Mouse (Mus musculus): ENCODE results near the gene C1rl. TPM values are rescaled to one million over a fixed set of nuclear protein-coding genes. Genes with fewer than 3 reads are reported as not detected.
A peak's percentile ranks its signal among the peaks of the same experiment; 100 is the strongest.

Gene C1rl
- polyA plus RNA-seq, 1 experiment from 2014 or later: 1.4 TPM

DNA sequence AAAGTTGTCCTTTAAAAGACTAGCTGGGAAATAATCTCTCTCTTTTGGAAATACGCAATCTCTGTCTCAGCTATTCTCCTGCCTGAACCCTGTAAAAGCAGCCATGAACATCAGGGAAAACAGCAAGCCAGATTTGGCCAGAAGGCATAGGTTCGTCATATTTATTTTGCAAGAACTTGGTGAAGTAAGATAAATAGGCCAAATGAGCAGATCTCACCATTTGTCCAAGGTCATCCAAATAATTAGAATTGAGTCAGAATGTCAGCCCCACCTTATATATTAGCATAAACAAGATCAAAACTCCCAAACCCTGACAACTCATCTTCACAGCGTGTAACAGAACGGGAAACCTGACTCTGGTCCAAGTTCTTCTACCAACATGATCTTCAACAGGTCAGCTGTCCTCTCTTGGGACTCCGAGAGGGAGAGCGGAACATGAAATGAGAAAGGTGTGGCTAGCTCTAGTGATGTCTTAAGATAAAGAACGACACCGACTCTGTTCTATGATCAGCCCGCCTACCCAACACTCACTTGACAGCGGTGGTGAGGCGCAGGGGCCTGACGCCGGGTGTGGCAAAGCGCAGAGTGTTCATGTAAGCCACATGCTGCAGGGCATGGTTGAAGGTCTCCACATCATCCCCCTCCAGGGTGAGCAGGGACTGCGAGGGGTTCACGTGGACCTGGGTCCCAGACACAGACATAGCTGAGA, 43.8 kb upstream of the C1rl start:
- Histone ChIP-seq H3K27ac (replicated peaks) (no peak overlapping the region), H3K36me3 (ENCODE audit: control insufficient read depth, insufficient read depth, low read length) (no peaks in the 10 kb centered on the region), H3K9ac (ENCODE audit: low read length) (no peak overlapping the region), H3K9me3 (ENCODE audit: control insufficient read depth, low read length) (no peaks in the 10 kb centered on the region), H3K4me1 (replicated peaks; ENCODE audit: control insufficient read depth, insufficient read depth) (no peaks in the 10 kb centered on the region), H3K4me3 (ENCODE audit: low read depth, low read length) (no peak overlapping the region), H3K4me2 (replicated peaks; ENCODE audit: low read depth) (no peak overlapping the region), H3K27me3 (ENCODE audit: control insufficient read depth, insufficient read depth, low read length) (no peaks in the 10 kb centered on the region)
- 88% methylated on average over 16 of the region's 16 CpGs for WGBS
- DNase-seq (ENCODE audit: low spot score) (no peak), ATAC-seq (ENCODE audit: low FRiP score, low TSS enrichment) (no peak)
- TF ChIP-seq EP300 (optimal IDR thresholded peaks at IDR 0.05) (no peak), CTCF (IDR thresholded peaks at IDR 0.05; ENCODE audit: low read depth) (no peak)

DNA sequence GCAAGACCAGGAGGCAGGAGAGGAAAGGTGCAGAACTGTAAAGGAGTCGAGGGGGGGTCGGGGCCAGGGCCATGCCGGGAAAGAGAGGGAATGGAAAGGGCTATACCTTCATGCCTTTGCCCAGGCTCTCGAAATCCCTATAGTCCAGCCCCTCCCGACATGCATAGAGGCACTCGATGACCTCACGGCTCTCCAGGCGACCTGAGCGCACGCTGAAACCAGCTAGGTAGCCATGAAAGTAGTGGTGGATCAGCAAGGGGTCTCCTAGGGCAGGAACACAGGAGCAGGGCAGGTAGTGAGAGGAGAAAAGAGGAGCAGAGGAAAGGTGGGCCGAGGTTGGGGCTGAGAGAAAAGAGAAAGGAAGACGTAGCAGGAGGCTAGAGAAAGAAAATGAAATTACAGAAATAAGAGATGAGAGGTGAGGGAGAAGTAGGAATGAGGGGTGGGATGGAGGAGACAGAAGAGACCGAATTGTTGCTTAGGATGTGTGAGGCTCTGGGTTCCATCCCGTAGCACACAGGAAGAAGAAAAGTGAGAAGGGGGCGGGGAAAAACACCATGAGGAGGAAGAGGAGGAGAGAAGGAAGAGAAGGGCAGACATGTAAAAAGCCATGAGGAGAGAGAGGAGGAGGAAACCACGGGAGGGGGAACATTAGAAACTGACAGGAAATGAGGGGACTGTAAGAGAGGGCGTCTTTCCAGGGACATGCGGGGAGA, 43.1 kb upstream of the C1rl start:
- Histone ChIP-seq H3K4me2 (replicated peaks; ENCODE audit: low read depth) (no peak overlapping the region), H3K27ac (replicated peaks) (no peak overlapping the region), H3K4me1 (replicated peaks; ENCODE audit: control insufficient read depth, insufficient read depth) (no peaks in the 10 kb centered on the region), H3K27me3 (ENCODE audit: control insufficient read depth, insufficient read depth, low read length) (no peaks in the 10 kb centered on the region), H3K9ac (ENCODE audit: low read length) (no peak overlapping the region), H3K36me3 (ENCODE audit: control insufficient read depth, insufficient read depth, low read length) (no peaks in the 10 kb centered on the region), H3K4me3 (ENCODE audit: low read depth, low read length) (no peak overlapping the region), H3K9me3 (ENCODE audit: control insufficient read depth, low read length) (no peaks in the 10 kb centered on the region)
- 83% methylated on average over 18 of the region's 18 CpGs for WGBS
- TF ChIP-seq CTCF (IDR thresholded peaks at IDR 0.05; ENCODE audit: low read depth): no peak
- TF ChIP-seq EP300 (optimal IDR thresholded peaks at IDR 0.05): no peak
- ATAC-seq (ENCODE audit: low FRiP score, low TSS enrichment): no peak
- no peak for DNase-seq (ENCODE audit: low spot score)

DNA sequence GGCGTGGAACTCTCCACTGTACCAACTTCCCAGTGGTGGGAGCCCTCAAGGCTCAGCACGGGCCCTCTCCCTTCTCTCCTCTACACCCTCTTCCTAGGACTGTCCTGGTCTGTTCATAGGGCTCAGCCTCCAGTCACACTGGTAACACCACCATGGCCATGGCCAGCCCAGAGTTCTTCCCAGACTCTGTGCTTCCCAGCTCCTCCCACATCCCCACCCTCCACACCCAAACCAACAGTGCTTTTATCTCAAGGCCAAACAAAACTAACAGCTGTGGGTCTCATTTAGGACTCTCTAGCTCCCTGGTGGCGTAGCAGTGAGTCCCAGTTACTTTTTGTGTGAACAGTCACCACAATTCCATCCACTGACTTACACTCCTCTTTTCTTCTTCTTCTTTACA, 40.9 kb upstream of the C1rl start:
- TF ChIP-seq EP300 (optimal IDR thresholded peaks at IDR 0.05) (no peak), CTCF (IDR thresholded peaks at IDR 0.05; ENCODE audit: low read depth) (no peak)
- 0 out of 2 replicates have a peak, but pooled peaks have one; percentile 35 for ATAC-seq (ENCODE audit: low FRiP score, low TSS enrichment)
- Histone ChIP-seq H3K4me1 (replicated peaks; ENCODE audit: control insufficient read depth, insufficient read depth) (no peaks in the 10 kb centered on the region), H3K36me3 (ENCODE audit: control insufficient read depth, insufficient read depth, low read length) (no peaks in the 10 kb centered on the region), H3K27me3 (ENCODE audit: control insufficient read depth, insufficient read depth, low read length) (no peaks in the 10 kb centered on the region), H3K9ac (ENCODE audit: low read length) (no peak overlapping the region), H3K4me3 (ENCODE audit: low read depth, low read length) (no peak overlapping the region), H3K27ac (replicated peaks) (no peak overlapping the region), H3K9me3 (ENCODE audit: control insufficient read depth, low read length) (no peaks in the 10 kb centered on the region), H3K4me2 (replicated peaks; ENCODE audit: low read depth) (no peak overlapping the region)
- peak; percentile 24 for DNase-seq (ENCODE audit: low spot score)
- 52% methylated on average over 3 of the region's 3 CpGs for WGBS

DNA sequence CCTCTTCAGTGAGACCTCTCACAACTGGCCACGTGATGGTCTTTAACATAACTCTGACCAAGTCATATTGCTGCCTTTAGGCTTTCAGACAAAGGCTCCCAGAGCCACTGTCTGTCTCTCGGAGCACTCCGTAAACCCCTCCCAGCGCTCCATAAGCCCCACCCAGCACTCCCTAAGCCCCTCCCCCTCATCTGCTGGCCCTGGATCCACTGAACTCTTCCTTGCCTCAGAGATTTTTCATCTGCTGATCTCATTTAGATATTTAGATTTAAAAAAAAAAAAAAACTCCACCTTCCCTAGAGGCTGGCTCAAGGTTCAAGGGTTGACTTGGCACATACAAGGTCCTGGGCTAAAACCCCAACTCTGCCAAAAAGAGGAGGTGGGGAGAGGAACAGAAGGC, 39.2 kb upstream of the C1rl start:
- 58% methylated on average over 4 of the region's 4 CpGs for WGBS
- DNase-seq (ENCODE audit: low spot score): no peak

DNA sequence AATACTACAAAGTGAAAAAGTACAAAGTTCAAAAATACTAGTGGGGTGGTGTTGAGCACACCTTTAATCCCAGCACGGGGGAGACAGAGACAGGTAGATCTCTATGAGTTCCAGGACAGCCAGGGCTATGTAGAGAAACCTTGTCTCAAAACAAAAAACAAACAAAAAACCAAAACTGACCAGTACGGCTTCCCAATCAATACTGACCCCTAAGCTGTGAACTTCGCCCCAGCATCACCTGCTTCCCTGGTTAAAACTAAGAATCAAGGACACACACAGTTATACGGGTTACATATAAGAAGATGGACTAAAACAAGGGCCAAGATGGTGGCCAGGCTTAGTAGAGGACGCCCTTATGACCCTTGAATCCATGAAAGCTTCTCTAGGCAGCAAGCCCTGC, 36.7 kb upstream of the C1rl start:
- Histone ChIP-seq H3K9me3 (ENCODE audit: control insufficient read depth, low read length) (no peaks in the 10 kb centered on the region), H3K4me2 (replicated peaks; ENCODE audit: low read depth) (no peak overlapping the region), H3K27me3 (ENCODE audit: control insufficient read depth, insufficient read depth, low read length) (no peaks in the 10 kb centered on the region), H3K4me1 (replicated peaks; ENCODE audit: control insufficient read depth, insufficient read depth) (no peaks in the 10 kb centered on the region), H3K27ac (replicated peaks) (no peak overlapping the region), H3K9ac (ENCODE audit: low read length) (no peak overlapping the region), H3K4me3 (ENCODE audit: low read depth, low read length) (no peak overlapping the region), H3K36me3 (ENCODE audit: control insufficient read depth, insufficient read depth, low read length) (no peaks in the 10 kb centered on the region)
- TF ChIP-seq EP300 (optimal IDR thresholded peaks at IDR 0.05): no peak
- ATAC-seq (ENCODE audit: low FRiP score, low TSS enrichment): no peak
- WGBS: 89% methylated on average over 5 of the region's 5 CpGs
- DNase-seq (ENCODE audit: low spot score): no peak

More for the DNA sequence above, 39.2 kb upstream of the C1rl start:
- Histone ChIP-seq H3K9ac (ENCODE audit: low read length) (no peak overlapping the region), H3K27me3 (ENCODE audit: control insufficient read depth, insufficient read depth, low read length) (no peaks in the 10 kb centered on the region), H3K9me3 (ENCODE audit: control insufficient read depth, low read length) (no peaks in the 10 kb centered on the region), H3K27ac (replicated peaks) (no peak overlapping the region), H3K36me3 (ENCODE audit: control insufficient read depth, insufficient read depth, low read length) (no peaks in the 10 kb centered on the region), H3K4me1 (replicated peaks; ENCODE audit: control insufficient read depth, insufficient read depth) (no peaks in the 10 kb centered on the region), H3K4me3 (ENCODE audit: low read depth, low read length) (no peak overlapping the region), H3K4me2 (replicated peaks; ENCODE audit: low read depth) (no peak overlapping the region)
- ATAC-seq (ENCODE audit: low FRiP score, low TSS enrichment): no peak
- TF ChIP-seq CTCF (IDR thresholded peaks at IDR 0.05; ENCODE audit: low read depth) (no peak), EP300 (optimal IDR thresholded peaks at IDR 0.05) (no peak)

DNA sequence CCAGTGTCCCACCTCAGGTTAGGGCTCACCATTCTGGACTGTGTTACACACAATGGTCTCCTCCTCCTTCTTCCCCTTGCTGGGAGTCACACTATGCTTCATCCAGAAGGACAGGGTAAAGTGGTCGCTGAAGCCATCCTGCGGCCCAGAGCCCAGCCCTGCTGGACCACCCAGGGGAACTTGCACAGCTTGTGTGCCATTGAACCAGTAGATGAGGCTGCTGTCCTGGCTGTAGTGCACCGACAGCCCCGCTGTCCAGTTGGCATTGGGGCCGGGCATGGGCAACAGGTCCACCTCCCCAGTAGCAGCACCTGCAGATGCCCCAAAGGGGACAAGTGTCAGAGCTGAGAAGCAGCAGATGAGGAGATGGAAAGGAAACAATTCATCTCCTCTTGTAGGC, 35.1 kb upstream of the C1rl start:
- 94% methylated on average over 5 of the region's 5 CpGs for WGBS
- Histone ChIP-seq H3K4me1 (replicated peaks; ENCODE audit: control insufficient read depth, insufficient read depth) (no peaks in the 10 kb centered on the region), H3K27ac (replicated peaks) (no peak overlapping the region), H3K9me3 (ENCODE audit: control insufficient read depth, low read length) (no peaks in the 10 kb centered on the region), H3K4me2 (replicated peaks; ENCODE audit: low read depth) (no peak overlapping the region), H3K27me3 (ENCODE audit: control insufficient read depth, insufficient read depth, low read length) (no peaks in the 10 kb centered on the region), H3K9ac (ENCODE audit: low read length) (no peak overlapping the region), H3K36me3 (ENCODE audit: control insufficient read depth, insufficient read depth, low read length) (no peaks in the 10 kb centered on the region), H3K4me3 (ENCODE audit: low read depth, low read length) (no peak overlapping the region)
- no peak for TF ChIP-seq EP300 (optimal IDR thresholded peaks at IDR 0.05)
- ATAC-seq (ENCODE audit: low FRiP score, low TSS enrichment) (no peak), DNase-seq (ENCODE audit: low spot score) (no peak)
